Mouse (Mus musculus) v-Abl transformed pro-B cells (cell line): ENCODE data around the gene Kcng3.

ENCODE experiments used
- in situ Hi-C, 2 experiments: fragments of 400-800 bp; cut with MboI; formaldehyde crosslinking; loops; one replicate each; pipeline ENCODE4 v1.15.1; 2025; ENCODE audit not compliant: unreplicated experiment in 2 of 2

Kcng3 gene

DNA sequence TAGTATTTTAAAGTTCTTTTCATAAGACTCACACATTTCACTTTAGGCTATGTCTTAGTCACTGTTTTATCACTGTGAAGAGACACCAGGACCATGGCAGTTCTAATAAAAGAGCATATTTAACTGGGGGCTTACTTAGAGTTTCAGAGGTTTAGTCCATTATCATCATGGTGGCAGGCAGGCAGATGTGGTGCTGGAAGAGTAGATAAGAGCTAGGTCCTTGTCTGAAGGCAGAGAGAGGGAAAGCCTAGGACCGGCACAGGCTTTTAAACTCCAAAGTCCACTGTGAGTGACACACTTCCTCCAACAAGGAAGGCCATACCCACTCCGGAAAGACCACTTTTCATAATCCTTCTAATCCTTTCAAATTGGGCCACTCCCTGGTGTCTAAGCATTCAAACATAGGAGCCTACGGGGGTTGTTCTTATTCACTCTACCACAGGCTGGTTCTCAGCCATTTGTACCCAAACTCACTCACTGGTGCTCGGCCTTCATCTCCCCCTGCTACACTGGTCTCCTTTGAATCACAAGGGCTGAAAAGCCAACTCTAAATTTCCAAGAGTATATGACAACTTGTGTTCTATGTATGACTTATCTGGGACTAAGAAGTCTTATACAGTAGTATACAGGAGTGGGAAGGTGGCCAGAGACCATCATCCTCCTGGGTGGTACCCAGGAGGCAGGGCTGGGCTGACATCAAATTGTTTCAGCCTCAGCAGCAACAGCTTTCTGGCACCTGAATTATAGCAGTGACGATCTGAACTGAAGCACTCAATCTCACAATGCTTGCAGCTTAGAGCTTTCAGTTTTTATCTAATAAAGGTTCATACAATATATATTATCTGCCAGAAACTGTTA is 69.3 kb downstream of the Kcng3 start:
- in situ Hi-C loops = no loop called here

DNA sequence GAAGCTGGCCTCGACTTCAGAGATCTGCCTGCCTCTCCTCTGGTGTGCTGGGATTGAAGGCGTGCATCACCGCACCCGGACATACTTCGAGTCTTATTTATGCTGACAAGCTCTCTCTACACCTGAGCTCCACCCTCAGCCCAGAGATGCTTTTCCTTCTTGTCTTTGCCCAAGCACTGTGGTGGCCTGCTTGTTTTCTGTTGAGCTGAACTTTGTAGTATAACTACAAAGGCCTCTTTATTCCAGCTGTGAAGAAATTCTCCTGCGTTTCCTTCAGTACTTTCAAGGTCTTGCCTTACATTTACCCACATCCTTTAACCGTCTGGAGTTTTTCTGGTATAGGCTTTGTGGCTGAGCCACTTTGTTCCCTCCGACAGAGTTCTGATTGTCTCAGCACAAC is 72.6 kb downstream of the Kcng3 start:
- in situ Hi-C loops = no loop called here

DNA sequence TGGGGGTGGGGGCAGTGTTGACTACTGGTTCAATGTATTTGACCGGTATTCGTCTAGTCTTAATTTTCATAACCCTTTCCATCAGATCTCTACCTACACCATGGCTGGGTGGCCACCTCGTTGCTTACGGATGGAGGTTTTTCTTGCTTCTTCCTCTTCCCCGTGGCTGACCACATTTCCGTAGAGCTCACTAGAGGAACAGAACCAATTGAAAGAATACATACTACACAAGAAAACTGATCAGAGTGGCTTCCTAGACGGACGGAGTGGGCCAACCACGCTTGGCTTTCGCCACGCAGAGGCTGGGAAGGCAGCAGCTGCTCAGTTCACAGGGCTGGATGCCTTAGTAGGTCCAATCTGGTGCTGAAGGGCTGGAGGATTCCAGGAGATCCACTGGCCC is 75.9 kb downstream of the Kcng3 start:
- in situ Hi-C loops = no loop called here

DNA sequence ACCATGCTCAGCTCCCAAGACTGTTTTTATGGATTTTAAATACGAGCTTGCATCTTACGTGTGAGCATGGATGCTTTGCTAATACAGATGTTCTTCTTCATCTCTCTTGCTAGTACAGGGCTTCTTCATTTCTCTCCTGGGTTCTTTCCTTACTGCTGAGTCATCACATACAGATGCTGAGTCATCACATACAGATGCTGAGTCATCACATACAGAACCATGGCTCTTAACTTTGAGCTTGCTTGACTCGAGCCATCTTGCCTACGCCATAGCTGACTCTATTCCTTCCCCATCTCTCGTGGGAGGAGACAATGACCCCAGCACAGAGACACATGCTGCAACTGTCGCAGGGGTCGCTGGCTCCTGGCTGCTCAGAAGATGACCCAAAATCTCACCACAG is 76.7 kb downstream of the Kcng3 start:
- in situ Hi-C loops = no loop called here

DNA sequence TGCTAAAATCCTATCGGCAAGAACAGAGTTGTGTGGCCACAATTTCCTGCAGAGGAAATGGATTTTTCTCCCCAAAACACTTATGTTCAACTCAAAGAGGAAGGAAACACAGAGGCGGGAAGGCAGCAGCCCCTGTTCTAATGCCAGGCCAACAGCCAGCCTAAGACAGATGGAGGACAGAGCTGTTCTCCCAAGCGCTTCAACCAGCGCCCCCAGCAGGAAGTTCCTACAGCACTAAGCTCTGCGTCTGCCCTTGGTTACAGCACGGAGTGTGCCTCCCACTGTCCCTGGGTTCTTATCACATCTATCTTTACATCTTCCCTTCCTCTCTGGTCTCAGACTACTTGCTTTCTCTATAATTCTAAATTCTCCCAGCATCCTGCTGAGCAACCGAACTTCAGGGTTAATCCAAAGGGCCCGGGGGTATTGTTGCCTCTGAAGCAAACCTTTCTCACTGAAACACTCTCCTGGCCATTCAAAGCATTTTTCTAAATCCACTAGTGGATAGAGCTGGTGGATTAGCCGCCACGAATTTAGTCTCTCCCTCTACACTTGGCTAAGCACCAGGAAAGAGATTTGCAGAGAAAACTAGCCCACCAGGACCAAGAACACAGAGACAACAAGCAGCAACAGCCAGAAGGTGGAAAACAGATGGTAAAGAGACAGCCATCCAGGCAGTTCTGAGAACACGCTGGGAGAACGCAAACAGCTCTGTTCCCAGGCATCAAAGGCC is 83.0 kb downstream of the Kcng3 start:
- in situ Hi-C loops = no loop called here

DNA sequence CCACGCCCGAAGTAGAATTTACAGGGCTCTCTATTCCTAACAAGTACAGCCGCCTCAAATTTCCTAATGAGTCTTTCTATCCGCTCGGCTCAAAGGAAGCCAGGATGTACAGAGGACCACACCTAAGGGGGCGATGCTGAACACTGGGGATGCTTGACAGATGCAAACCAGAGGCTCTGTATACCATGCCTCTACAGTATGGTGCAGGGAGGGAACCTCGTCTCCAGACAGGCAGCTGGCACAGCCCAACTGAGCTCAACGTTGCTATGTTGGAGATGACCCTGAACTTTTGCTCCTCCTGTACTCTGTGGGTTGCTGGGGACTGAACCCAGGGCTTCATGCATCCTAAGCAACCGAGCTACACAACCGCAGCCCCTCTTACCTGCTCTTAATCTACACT is 84.5 kb downstream of the Kcng3 start:
- in situ Hi-C loops = no loop called here

DNA sequence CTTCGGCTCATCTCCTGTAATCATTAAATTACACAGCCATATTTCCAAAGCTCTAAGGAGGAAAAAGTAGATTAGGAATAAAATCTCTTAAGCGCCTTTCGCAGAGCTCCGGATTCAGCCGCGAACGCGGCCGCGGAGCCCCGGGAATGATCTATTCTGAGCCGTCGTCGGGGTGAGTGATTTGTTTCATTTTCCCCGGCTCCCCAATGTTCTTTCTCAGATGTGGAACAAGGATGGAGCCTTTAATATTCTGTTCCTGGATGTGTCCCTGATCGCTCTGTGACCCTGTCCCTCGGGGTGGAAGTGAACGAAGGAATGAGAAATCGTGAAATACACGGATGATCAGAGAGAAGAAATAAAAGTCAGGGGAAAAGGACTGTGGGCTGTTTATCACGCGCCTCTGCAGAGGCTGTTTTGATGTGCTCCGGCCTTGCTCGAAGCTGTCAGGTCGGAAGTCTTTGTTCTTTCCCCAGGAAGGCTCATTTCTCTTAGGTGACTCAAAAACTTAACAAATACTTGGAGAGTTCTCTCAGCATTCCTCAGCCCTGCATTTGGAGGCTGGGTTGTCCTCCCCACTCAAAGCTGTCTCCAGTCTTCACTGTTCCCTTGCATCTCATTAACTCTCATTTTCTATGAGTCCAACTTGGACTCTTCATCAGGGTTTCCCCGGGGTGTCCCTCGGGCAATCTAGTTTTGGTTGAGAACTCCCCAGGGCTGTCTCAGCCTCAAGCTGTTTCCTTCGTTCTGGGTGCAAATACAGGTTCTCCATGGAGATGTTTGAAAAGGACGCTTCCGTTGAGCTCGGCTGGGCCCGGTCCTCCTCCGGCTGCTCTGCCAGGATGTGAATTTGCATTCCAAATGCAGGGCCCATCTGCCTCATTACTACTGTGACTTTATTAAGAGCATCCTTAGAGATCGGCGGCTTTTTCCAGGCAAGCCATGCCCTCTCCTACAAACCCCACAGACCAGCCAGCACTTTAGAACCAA is 85.6 kb downstream of the Kcng3 start:
- in situ Hi-C loops = no loop called here

DNA sequence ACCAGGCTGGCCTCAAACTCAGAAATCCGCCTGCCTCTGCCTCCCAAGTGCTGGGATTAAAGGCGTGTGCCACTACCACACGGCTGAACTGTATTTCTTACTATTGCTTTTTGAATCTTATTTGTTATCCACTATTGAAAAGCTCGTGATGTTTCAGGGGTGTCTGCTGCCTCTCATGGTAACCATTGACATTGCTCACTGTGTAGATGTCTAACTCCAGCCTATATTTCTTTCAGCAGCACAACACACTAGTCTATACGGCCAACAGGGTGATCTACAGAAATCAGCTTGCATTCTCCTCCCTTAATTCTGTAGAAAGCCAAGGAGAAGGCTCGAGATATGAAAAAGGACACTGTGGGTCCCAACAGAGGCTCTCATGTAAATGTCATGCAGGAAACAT is 86.4 kb downstream of the Kcng3 start:
- in situ Hi-C loops = no loop called here

DNA sequence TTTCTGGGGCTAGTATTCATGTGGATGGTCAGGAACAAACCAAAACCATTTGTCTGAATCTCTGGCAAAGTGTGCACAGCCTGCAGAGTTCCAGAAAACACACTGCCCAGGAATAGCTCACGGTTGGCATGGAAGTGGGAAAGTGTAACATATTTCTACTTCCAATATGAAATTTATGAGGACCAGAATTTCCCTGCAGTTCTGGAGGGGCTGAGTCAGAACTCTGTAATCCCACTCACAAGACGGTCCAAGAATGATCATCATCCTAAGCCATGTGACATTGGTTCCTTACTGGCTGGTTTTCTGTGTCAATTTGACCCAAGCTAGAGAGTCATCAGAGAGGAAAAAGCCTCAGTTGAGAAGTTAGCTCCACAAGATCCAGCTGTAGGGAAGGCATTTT is 89.3 kb downstream of the Kcng3 start:
- in situ Hi-C loops = no loop called here

DNA sequence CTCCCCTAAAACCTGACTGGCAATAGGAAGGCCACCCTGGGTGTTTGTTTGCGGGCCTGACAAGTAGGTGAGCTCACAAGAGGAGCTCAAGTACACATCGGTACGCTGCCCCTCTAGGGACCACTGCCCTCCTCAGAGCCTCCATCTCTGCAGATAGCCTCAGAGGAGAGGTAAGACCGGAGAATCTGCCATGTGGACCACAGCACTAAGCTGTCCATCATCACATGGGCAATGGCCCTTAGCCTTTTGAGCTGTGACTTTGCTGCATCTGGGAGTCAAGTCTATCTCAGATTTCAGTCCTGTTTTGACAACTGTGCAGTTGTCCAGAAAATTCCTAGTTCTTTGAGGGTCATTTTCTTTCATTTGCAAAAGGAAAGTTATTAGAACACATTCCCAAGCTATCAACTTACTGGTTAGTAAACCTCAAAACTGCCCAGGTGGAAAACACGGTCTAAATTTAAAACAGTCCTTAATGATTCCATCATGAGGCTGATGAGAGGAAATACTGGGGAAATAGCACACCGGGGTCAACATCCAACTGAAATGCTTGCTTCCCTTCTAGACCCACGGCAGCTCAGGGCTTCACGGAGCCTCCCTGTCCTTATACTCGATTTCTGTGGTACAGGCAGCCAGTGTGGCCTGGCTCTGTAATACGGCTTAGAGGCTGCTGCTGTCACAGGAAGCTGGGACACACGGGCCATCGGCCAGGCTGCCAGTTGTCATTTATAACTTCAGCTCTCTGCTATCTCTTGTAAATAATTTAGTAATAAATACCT is 92.2 kb downstream of the Kcng3 start:
- in situ Hi-C loops = no loop called here

DNA sequence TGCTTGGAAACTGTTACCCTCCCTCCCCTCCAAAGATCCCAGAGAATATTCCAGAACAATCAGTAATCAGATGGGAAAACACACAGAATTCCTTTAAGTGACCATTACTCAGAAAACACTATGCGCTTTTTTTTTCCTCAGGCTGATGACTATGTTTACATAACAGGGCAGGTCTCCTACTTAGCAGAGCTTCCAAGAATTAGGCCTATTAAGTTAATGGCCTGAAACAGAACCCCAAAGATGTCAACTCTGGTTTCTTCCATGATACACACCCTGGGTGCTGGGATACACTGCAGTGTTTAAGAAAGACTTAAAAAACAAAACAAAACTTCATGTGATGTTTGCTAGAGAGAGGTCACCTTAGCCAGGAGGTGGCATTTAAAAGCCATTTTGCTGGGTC is 93.0 kb downstream of the Kcng3 start:
- in situ Hi-C loops = no loop called here

DNA sequence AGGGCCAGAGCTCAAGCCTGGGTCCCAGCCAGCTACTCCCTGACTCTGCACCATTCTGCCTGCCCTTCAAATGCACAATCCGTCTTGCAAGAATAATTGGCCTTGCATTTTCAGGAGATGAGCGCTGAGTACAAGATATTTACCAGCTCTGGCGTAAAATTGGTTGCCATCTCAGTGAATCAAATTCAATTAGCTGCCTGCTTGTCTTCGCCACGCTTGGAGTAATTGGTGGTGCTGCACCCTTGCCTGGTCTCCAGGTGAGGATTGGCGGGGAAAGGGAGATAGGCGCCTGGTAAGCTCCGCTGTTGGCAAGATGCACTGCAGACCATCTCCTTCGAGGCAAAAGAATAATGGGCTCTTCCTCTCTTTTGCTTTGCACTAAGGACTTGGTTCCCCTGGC is 93.6 kb downstream of the Kcng3 start:
- in situ Hi-C loops = no loop called here
